Mouse (Mus musculus): ENCODE data around the gene Plekha6.
A peak's percentile ranks its signal among the peaks of the same experiment; 100 is the strongest.

Plekha6 gene

GRCm38 (mm10) chr1:133146014-133147009 is 17.7 kb upstream of the Plekha6 start:
- DNase-seq (ENCODE audit: low read depth, low spot score): peak; percentile 90

- DNase-seq (ENCODE audit: low read depth, low spot score): no peak
Measured at GRCm38 (mm10) chr1:133147324-133147723, 16.7 kb upstream of the Plekha6 start.

- DNase-seq (ENCODE audit: low read depth, low spot score): no peak
Measured at GRCm38 (mm10) chr1:133148122-133148521, 15.9 kb upstream of the Plekha6 start.

DNA sequence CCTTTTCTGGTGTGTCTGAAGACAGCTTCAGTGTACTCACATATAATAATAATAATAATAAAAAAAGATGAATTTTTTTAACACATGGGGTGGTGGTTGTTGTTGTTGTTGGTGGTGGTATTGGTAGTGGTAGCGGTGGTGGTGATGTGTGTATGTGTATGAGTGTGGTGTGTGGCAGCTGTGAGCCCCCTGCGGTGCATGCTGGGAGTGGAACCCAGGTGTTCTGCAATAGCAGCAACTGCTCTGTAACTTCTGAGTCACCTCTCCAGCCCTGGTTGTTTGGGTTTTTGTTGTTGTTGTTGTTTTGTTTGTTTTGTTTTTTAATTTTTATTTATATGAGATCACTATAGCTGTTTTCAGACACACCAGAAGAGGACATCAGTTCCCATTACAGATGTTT is 13.5 kb upstream of the Plekha6 start:
- no peak for DNase-seq (ENCODE audit: low read depth, low spot score)

GRCm38 (mm10) chr1:133152213-133152612 is 11.8 kb upstream of the Plekha6 start:
- DNase-seq (ENCODE audit: low read depth, low spot score): no peak

GRCm38 (mm10) chr1:133155270-133155669 is 8.7 kb upstream of the Plekha6 start:
- no peak for DNase-seq (ENCODE audit: low read depth, low spot score)

- no peak for DNase-seq (ENCODE audit: low read depth, low spot score)
Measured at GRCm38 (mm10) chr1:133159128-133159564, 4.9 kb upstream of the Plekha6 start.

DNA sequence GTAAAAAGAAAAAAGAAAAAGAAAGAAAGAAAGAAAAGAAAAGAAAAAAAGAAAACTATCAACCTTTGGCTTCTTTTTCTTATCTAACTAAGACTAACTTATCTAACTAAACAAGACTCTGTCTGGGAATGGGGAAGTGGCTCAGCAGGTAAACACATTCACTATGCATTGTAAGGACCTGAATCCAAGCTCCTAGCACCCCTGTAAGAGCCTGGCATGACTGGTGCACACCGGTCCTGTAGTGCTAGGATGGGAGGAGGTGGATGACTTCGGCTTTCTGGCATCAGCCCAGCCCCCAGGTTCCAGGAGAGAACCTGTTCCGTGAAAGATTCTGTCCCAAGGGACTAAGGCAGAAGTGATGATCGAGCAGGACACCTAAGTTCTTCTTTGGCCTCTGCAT is 2.5 kb upstream of the Plekha6 start:
- no peak for DNase-seq (ENCODE audit: low read depth, low spot score)

GRCm38 (mm10) chr1:133162046-133162445 is 2.0 kb upstream of the Plekha6 start:
- DNase-seq (ENCODE audit: low read depth, low spot score): no peak

GRCm38 (mm10) chr1:133162981-133163380 is 1.0 kb upstream of the Plekha6 start:
- no peak for DNase-seq (ENCODE audit: low read depth, low spot score)

GRCm38 (mm10) chr1:133164591-133165011 is 591 bp downstream of the Plekha6 start:
- peak; percentile 58 for DNase-seq (ENCODE audit: low read depth, low spot score)

DNA sequence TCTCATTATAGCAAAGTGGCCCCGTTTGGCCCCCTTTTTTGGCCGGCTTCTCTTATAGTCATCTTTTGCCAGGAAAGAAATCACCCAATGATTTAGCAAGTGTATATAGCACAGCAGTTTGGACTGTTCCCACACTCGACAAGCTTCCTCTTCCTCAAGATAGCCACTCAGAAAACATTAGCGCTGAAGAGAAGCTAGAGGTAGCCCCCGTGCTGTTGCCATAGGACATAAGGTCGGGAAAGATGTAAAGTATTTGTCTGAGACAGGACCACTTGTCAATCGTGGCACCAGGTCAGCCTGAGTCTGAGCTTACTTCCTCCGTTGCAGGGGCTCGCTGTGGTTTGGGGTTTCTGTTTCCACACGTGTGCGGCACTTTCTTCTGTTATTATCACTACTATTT is 1.1 kb downstream of the Plekha6 start:
- no peak for DNase-seq (ENCODE audit: low read depth, low spot score)

GRCm38 (mm10) chr1:133168318-133169060 is 4.5 kb downstream of the Plekha6 start:
- DNase-seq (ENCODE audit: low read depth, low spot score): peak; percentile 66

GRCm38 (mm10) chr1:133170196-133170595 is 6.2 kb downstream of the Plekha6 start:
- DNase-seq (ENCODE audit: low read depth, low spot score): no peak

- no peak for DNase-seq (ENCODE audit: low read depth, low spot score)
Measured at GRCm38 (mm10) chr1:133171357-133171756, 7.3 kb downstream of the Plekha6 start.

- no peak for DNase-seq (ENCODE audit: low read depth, low spot score)
Measured at GRCm38 (mm10) chr1:133175150-133175549, 11.1 kb downstream of the Plekha6 start.

- DNase-seq (ENCODE audit: low read depth, low spot score): peak; percentile 91
Measured at GRCm38 (mm10) chr1:133177480-133178172, 13.6 kb downstream of the Plekha6 start.

DNA sequence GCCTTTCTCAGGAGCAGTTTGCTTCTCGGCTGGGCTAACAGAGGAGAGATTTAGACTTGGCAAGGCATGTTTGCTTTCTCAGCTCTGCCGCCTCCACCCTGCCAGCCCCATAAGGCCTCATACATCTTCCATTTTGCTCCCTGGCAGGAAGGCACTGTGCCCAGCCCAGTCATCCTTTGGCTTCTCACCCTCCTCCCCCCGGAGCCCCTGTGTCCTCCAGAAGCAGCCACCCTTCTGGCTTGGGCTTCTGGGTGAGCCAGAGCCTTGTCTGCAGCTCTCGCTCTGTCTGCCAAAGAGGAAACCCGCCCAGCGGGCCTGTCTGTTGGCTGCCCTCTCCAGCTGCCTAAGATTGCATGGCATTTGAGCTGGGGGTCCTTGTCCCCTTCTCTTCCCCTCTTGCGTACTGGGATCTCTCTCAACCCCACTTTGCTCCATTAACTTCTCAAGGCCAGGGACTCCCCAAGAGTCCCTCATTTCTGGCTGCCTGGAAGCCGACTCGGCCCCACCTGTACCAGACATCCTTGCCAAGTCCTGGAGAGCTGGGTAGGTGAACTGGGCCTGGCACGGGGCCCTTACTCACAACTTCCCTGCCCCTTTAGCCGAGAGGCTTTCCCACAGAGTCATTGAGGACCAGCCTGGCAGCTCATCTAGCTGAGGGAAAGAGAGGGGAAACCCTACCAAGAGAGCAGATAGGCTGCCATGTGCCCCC is 14.9 kb downstream of the Plekha6 start:
- DNase-seq (ENCODE audit: low read depth, low spot score): no peak

DNA sequence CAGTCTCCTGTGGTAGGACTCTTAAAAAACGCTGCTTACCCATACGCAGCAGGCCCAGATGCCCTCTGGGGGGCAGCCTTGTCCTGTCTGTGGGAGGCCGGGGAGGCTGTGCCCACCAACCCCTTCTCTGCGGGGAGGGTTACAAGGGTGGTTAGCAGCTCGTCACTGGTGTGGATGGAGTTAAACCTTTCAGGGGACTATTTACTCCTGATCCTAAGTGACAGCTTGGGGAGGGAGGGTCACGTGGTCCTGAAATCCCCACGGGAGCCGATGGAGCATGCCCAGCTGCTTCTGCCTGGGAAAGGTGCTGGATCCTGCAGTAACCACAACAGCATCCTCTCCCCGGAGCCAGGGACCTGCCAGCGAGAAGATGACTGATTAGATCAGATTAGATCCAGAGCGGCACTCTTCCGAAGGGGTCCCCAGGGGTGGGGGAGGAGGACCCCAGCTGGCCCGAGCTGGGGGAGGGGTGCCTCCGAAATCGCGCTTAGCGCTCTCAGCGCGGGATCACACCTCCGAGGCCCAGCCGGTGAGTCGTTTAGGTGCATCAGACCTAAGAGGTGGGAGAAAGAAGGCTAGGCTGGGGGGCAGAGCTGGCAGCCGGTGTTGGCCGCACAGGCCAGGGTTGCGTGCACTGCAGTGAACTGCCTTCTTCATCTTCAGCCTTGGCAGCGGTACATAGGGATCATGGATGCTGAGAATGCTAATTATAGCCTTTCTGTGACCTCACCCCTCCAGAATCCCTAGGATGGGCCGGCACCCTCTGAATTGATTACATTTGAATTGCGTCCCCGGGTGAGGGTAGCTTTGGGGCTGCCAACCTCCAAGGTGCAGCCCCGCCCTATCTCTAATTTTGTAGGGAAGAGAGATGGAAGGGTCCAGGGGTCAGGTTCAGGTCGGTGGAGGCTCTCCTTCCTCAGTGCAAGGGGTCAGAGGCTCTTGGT is 17.3 kb downstream of the Plekha6 start:
- DNase-seq (ENCODE audit: low read depth, low spot score): peak; percentile 84

All from ES-CJ7 (cell line).